Mouse (Mus musculus): ENCODE results near the gene Sp100.

The Sp100 gene

DNA sequence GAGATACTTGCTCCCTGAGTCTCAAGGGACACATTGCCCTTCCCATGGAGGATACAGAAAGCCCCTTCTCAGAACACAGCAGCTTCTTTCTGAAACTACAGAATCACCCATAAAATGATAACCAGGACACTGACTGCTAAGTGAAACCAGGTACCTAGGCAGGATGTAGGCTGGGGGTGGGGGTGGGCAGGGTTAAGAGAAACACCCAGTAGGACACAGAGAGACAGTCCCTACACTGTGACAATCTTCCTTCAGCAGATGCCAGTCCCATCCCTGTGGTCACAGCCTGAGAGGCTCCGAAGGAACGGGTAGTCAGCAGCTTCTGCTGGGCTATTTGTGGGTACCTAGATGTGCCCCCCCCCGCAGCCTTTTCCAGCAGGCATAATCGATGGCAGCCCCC is 100.9 kb downstream of the Sp100 start:
- in situ Hi-C loops (cut with MseI, MboI): no loop called here

DNA sequence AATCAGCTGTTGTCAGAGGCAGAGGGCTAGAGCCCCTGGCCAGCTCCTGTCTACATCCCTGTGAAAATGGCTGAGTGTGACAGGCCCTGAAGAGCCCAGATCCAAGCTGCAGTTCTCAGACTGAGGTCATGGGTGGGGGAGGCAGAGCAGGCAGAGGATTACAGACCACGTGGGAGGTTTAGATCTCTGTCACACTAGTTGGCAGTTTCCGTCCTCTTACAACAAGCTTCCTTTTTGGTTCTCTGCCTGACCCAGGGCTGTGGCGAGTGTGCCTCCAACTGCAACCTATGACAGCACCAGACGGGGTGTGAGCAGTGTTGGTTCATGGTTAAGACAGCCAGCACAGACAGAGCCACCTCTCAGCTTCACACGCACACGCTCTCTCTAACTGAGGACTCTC is 101.7 kb downstream of the Sp100 start:
- in situ Hi-C loops (cut with MseI, MboI): no loop called here

DNA sequence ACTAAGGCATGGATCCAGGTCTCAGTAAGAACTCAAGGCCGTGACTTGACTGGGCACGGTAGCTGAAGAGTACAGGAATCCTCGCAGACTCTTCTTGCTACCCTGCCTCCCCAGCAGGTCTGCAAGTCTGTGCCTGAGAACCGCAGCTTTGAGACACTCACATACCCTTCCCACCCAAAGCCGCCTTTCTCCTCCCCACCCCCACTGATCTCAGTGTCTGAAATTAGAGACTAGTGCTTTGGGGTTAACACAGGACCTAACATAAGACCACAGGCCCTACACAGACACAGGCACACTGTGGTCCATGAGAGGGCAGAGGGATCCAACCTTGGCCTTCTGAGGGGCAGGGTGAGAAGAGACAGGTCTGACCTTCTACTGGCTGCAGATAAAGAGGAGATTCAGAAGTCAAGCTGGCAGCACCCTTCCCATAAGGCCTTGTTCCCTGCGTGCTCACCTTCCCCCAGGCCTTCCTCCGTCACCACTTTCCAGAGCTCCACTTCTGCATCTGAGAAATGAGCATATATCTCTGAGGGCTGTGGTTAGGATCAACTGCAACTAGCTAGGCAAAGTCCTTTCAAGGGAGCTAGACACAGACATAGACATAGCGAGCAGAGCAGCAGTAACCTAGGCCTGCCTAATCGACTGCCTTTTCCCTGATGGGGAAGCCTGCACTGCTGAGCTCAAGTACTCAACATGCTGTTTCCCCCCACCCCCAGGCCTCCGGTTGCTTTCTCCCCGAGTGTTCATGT is 102.3 kb downstream of the Sp100 start:
- in situ Hi-C loops (cut with MseI, MboI): no loop called here

DNA sequence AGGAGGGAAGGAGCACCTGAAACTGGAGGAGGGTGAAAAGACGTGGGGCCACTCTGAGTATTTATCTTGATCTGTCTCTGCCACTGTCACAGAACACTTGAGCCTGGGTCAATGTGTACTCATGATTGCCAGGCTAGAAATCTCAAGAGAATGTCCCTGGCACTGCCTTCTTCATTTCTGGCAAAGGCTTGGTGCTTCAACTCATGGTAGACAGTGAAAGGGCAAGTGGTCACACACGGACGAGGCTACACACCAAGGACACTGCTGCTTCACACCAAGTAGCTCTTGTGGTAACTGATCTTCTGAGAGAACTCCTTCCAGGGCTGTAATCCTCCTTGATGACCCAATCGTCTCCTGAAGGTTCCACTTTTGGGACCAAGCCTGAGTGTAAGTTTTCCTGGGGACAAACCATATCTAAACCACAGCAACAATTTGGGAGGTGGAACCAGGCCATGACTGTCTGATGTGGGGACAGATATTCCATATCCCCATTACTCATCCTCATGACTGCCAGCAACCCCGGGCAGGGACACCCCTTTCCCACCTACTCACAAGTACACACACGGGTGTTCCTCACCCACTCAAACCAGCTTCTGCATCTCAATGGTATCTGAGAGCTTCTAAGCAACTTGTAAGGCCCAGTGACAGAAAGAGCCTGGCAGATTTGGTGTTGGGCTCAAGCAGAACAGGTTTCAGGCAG is 107.9 kb downstream of the Sp100 start:
- in situ Hi-C loops (cut with MseI, MboI): no loop called here

DNA sequence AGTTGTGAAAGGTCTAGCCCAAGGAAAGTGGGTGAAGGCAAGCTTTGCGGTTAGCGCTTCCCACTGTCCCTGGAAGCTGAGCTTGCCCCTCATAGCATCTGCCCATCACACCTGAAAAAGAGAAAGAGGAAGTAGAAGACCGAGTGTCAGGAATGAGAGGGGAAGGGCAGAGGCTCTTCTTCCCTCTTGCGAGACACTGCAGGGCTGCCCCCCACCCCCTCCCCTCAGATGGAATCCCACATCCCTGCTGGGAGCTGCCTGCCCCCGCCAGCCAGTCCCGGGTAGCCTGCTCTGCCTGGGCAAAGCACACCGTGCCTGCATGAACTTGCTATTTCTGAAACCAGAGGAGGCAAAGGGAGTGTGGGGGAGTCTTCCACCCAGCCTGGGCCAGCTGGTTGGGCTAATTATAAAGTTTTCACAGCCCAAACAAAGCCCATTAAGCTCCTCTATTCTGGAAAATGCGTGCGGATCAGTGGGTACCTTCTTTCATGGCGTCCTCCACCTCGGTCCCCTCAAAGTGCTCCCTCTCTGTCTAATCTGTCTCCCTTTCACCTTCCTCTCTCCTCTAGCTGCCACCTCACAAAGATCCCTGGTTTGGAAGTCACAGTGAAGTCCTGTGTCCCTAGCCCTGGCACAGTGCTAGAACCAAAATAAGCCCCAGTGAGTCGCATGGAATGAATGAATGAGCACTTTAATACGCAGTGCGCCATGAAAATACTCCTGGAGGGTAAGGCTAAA is 108.6 kb downstream of the Sp100 start:
- in situ Hi-C loops (cut with MseI, MboI): no loop called here

DNA sequence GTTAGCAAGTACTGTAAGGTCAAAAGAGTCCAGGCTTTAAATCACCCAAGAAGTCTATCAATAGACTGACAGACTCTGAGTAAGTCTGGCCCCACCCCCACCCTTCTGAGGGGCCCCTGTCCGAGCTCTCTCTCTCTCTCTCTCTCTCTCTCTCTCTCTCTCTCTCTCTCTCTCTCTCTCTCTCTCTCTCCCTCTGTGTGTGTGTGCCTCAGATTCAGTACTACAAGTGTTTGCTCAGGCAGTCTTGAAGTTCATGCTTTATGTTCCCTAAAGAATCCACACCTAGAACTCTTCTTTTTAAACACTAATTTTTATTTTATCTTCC is 109.1 kb downstream of the Sp100 start:
- in situ Hi-C loops (cut with MseI, MboI): no loop called here

All from mouse trophoblast stem cell (cell line).